Mouse (Mus musculus): ENCODE measurements around the gene Naa40. TPM values are rescaled to one million over a fixed set of nuclear protein-coding genes. Genes with fewer than 3 reads are reported as not detected.

Naa40 gene
- total and polyA plus RNA-seq, 2 experiments from 2014 or later: 30.4 to 44.0 TPM

- no peak for ATAC-seq (ENCODE audit: insufficient read depth, low read depth)
- no peaks in the 10 kb centered on the region for H3K9me3 ChIP-seq (replicated peaks; ENCODE audit: control insufficient read depth, low read length)
Observed at GRCm38 (mm10) chr19:7262592-7262991, 21.6 kb upstream of the Naa40 start.

GRCm38 (mm10) chr19:7261964-7262363, 21.0 kb upstream of the Naa40 start:
- Histone ChIP-seq H3K27me3 (ENCODE audit: control insufficient read depth, insufficient read depth, low read length) (no peaks in the 10 kb centered on the region), H3K9ac (replicated peaks; ENCODE audit: low read depth, low read length) (no peak overlapping the region), H3K27ac (ENCODE audit: low read depth) (no peak overlapping the region), H3K4me2 (ENCODE audit: low read depth, low read length) (no peak overlapping the region), H3K9me3 (replicated peaks; ENCODE audit: control insufficient read depth, low read length) (no peaks in the 10 kb centered on the region), H3K4me1 (ENCODE audit: control insufficient read depth, insufficient read depth) (peaks cover 20% of the 10 kb centered on the region), H3K4me3 (ENCODE audit: low read depth, low read length) (no peak overlapping the region), H3K36me3 (replicated peaks; ENCODE audit: control insufficient read depth, insufficient read depth, low read length) (no peaks in the 10 kb centered on the region)
- DNase-seq (ENCODE audit: low spot score) (no peak), ATAC-seq (ENCODE audit: insufficient read depth, low read depth) (no peak)
- WGBS: 89% methylated on average over 3 of the region's 3 CpGs
- TF ChIP-seq EP300 (IDR thresholded peaks at IDR 0.05; ENCODE audit: low read depth) (no peak), CTCF (IDR thresholded peaks at IDR 0.05; ENCODE audit: low read depth) (no peak)

More at GRCm38 (mm10) chr19:7262592-7262991, 21.6 kb upstream of the Naa40 start:
- DNase-seq (ENCODE audit: low spot score): no peak
- TF ChIP-seq EP300 (IDR thresholded peaks at IDR 0.05; ENCODE audit: low read depth) (no peak), CTCF (IDR thresholded peaks at IDR 0.05; ENCODE audit: low read depth) (no peak)
- Histone ChIP-seq H3K4me2 (ENCODE audit: low read depth, low read length) (no peak overlapping the region), H3K36me3 (replicated peaks; ENCODE audit: control insufficient read depth, insufficient read depth, low read length) (no peaks in the 10 kb centered on the region), H3K4me3 (ENCODE audit: low read depth, low read length) (no peak overlapping the region), H3K9ac (replicated peaks; ENCODE audit: low read depth, low read length) (no peak overlapping the region), H3K27ac (ENCODE audit: low read depth) (no peak overlapping the region), H3K27me3 (ENCODE audit: control insufficient read depth, insufficient read depth, low read length) (no peaks in the 10 kb centered on the region), H3K4me1 (ENCODE audit: control insufficient read depth, insufficient read depth) (peaks cover 25% of the 10 kb centered on the region)
- 96% methylated on average over 1 of the region's 1 CpGs for WGBS

- WGBS: 80% methylated on average over 1 of the region's 1 CpGs
- Histone ChIP-seq H3K36me3 (replicated peaks; ENCODE audit: control insufficient read depth, insufficient read depth, low read length) (no peaks in the 10 kb centered on the region), H3K27me3 (ENCODE audit: control insufficient read depth, insufficient read depth, low read length) (no peaks in the 10 kb centered on the region), H3K4me3 (ENCODE audit: low read depth, low read length) (no peak overlapping the region), H3K9me3 (replicated peaks; ENCODE audit: control insufficient read depth, low read length) (no peaks in the 10 kb centered on the region), H3K9ac (replicated peaks; ENCODE audit: low read depth, low read length) (no peak overlapping the region), H3K4me1 (ENCODE audit: control insufficient read depth, insufficient read depth) (peaks cover 15% of the 10 kb centered on the region), H3K27ac (ENCODE audit: low read depth) (no peak overlapping the region), H3K4me2 (ENCODE audit: low read depth, low read length) (no peak overlapping the region)
- DNase-seq (ENCODE audit: low spot score) (no peak), ATAC-seq (ENCODE audit: insufficient read depth, low read depth) (no peak)
- TF ChIP-seq CTCF (IDR thresholded peaks at IDR 0.05; ENCODE audit: low read depth) (no peak), EP300 (IDR thresholded peaks at IDR 0.05; ENCODE audit: low read depth) (no peak)
Observed at GRCm38 (mm10) chr19:7261476-7261875, 20.5 kb upstream of the Naa40 start.

GRCm38 (mm10) chr19:7257881-7258280, 16.9 kb upstream of the Naa40 start:
- DNase-seq (ENCODE audit: low spot score) (no peak), ATAC-seq (ENCODE audit: insufficient read depth, low read depth) (no peak; the same call in 1 of the 2 replicates)
- Histone ChIP-seq H3K4me1 (ENCODE audit: control insufficient read depth, insufficient read depth) (no peaks in the 10 kb centered on the region), H3K27ac (ENCODE audit: low read depth) (no peak overlapping the region), H3K36me3 (replicated peaks; ENCODE audit: control insufficient read depth, insufficient read depth, low read length) (no peaks in the 10 kb centered on the region), H3K27me3 (ENCODE audit: control insufficient read depth, insufficient read depth, low read length) (no peaks in the 10 kb centered on the region), H3K4me3 (ENCODE audit: low read depth, low read length) (no peak overlapping the region), H3K9me3 (replicated peaks; ENCODE audit: control insufficient read depth, low read length) (no peaks in the 10 kb centered on the region), H3K9ac (replicated peaks; ENCODE audit: low read depth, low read length) (no peak overlapping the region), H3K4me2 (ENCODE audit: low read depth, low read length) (no peak overlapping the region)
- TF ChIP-seq CTCF (IDR thresholded peaks at IDR 0.05; ENCODE audit: low read depth): no peak
- no peak for TF ChIP-seq EP300 (IDR thresholded peaks at IDR 0.05; ENCODE audit: low read depth)
- 54% methylated on average over 5 of the region's 5 CpGs for WGBS

- no peaks in the 10 kb centered on the region for H3K4me1 ChIP-seq (ENCODE audit: control insufficient read depth, insufficient read depth)
- WGBS: 72% methylated on average over 3 of the region's 3 CpGs
- no peak overlapping the region for H3K27ac ChIP-seq (ENCODE audit: low read depth)
- H3K36me3 ChIP-seq (replicated peaks; ENCODE audit: control insufficient read depth, insufficient read depth, low read length): no peaks in the 10 kb centered on the region
- H3K9me3 ChIP-seq (replicated peaks; ENCODE audit: control insufficient read depth, low read length): no peaks in the 10 kb centered on the region
- no peak overlapping the region for H3K4me3 ChIP-seq (ENCODE audit: low read depth, low read length)
- no peak overlapping the region for H3K9ac ChIP-seq (replicated peaks; ENCODE audit: low read depth, low read length)
- no peak overlapping the region for H3K4me2 ChIP-seq (ENCODE audit: low read depth, low read length)
- ATAC-seq (ENCODE audit: insufficient read depth, low read depth) (no peak), DNase-seq (ENCODE audit: low spot score) (no peak)
- H3K27me3 ChIP-seq (ENCODE audit: control insufficient read depth, insufficient read depth, low read length): no peaks in the 10 kb centered on the region
- no peak for TF ChIP-seq CTCF (IDR thresholded peaks at IDR 0.05; ENCODE audit: low read depth)
- TF ChIP-seq EP300 (IDR thresholded peaks at IDR 0.05; ENCODE audit: low read depth): no peak
Observed at GRCm38 (mm10) chr19:7246021-7246420, 5.0 kb upstream of the Naa40 start.

- ATAC-seq (ENCODE audit: insufficient read depth, low read depth): no peak
- no peaks in the 10 kb centered on the region for H3K9me3 ChIP-seq (replicated peaks; ENCODE audit: control insufficient read depth, low read length)
- TF ChIP-seq EP300 (IDR thresholded peaks at IDR 0.05; ENCODE audit: low read depth) (no peak), CTCF (IDR thresholded peaks at IDR 0.05; ENCODE audit: low read depth) (no peak)
- peak overlapping the region; percentile 86 for H3K9ac ChIP-seq (replicated peaks; ENCODE audit: low read depth, low read length)
- under 1% methylated on average over 13 of the region's 13 CpGs for WGBS
- H3K4me2 ChIP-seq (ENCODE audit: low read depth, low read length): peak overlapping the region; percentile 99
- H3K36me3 ChIP-seq (replicated peaks; ENCODE audit: control insufficient read depth, insufficient read depth, low read length): peaks cover 22% of the 10 kb centered on the region; the same call in 1 of the 2 replicates
- peak overlapping the region; percentile 89 for H3K4me3 ChIP-seq (ENCODE audit: low read depth, low read length)
- H3K27me3 ChIP-seq (ENCODE audit: control insufficient read depth, insufficient read depth, low read length): no peaks in the 10 kb centered on the region
- DNase-seq (ENCODE audit: low spot score): no peak
- H3K4me1 ChIP-seq (ENCODE audit: control insufficient read depth, insufficient read depth): peaks cover 15% of the 10 kb centered on the region
- H3K27ac ChIP-seq (ENCODE audit: low read depth): peak overlapping the region; percentile 89
Observed at GRCm38 (mm10) chr19:7240291-7240690, 692 bp downstream of the Naa40 start.
